Mouse (Mus musculus) kidney, adult 11 months (tissue): ENCODE data around the gene Qprt.
A peak's percentile ranks its signal among the peaks of the same experiment; 100 is the strongest.

Source experiments
- DNase-seq: peaks from one replicate; pipeline ENCODE4 v3.0.0; 2022

Gene Qprt

DNA sequence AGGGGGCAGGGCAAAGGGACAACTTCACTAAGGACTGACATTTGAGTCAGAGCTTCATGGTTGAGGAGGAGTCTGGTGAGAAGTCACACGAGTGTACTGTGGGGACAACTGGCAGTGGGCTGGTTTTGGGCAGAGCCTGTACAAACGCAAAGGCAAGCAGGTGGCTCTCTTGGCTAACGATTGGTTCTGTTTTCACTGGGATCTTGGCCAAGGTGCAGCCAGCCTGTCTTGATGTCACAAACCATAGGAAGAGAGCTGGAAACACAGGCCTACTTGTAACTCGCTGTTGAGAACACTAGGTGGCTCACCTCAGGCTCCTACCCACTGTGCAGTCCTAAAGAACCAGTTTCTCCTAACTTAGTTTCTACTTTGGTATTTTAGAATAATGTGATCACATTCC is 7.6 kb upstream of the Qprt start:
- DNase-seq = peak; percentile 52

DNA sequence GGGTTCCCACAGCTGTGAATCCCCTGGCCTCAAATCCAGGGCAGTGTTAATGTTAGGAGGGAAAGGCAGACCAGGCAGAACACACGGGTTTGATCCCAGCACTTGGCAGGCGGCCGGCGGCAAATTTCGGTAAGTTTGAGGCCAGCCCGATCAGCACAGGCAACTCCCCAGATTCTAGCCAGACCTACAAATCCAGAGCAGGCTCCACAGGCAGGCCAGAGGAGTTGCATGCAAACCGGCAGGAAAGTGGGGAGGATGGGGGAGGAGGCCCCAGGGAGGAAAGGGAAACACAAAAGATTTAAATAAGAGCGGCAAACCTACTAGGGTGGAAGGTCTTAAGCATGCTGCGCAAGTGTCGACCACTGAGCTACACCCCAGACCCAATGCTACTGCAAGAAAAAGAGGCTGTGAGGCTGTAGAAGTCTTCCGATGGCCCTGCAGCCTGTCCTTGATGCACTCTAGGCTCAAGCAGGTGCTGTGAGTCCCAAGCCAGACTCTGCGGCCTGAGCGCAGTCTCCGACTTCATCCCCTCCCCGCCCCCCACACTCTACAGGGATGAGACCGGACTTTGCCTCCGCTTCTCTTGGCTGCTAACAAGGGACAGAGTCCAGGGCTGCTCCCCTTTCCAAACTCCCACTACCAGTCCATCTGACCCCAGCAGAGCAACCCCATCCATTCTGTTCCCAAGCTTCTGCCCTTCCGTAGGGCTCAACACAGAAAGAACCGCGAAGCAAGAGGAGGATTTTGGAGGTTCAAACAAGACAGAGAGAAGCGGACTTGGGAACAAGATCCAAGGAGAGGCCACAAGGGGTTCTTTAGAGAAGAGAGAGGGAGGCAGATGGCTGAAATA is 740 bp downstream of the Qprt start:
- peak; percentile 80 for DNase-seq

GRCm38 (mm10) chr7:127118671-127119445 is 3.2 kb downstream of the Qprt start:
- DNase-seq = peak; percentile 40

- peak; percentile 26 for DNase-seq
Measured at GRCm38 (mm10) chr7:127117948-127118347, 4.1 kb downstream of the Qprt start.

DNA sequence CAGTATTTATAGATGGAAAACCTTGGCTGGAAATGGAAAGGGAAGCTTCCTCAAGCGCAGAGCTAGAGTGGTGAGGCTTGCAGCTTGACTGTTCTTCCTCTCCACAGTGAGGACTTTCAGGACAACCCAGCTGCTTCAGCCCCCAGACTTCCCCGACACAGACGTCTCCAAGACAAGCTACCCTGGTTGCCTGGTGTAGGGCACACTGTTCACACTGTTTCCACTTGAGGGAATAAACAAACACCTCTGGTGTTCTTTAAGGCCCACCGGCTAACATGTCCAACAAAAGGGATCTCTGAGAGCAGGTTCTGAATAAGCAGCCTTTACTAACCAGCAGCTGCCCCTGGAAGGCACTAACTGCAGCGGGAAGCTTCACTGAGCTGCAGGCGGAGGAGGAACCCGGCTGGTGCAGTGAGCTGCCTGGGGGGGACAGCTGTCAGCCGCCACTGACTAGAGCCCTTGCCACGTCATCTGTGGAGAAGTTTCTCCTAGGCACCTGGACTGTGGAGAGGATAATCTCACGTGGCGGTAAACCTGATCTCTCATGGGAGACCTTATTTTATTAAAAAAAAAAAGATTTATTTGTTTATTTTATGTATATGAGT is 5.6 kb downstream of the Qprt start:
- DNase-seq = no peak

GRCm38 (mm10) chr7:127114920-127115319 is 7.1 kb downstream of the Qprt start:
- DNase-seq = no peak

GRCm38 (mm10) chr7:127113614-127114259 is 8.3 kb downstream of the Qprt start:
- DNase-seq = peak; percentile 72

DNA sequence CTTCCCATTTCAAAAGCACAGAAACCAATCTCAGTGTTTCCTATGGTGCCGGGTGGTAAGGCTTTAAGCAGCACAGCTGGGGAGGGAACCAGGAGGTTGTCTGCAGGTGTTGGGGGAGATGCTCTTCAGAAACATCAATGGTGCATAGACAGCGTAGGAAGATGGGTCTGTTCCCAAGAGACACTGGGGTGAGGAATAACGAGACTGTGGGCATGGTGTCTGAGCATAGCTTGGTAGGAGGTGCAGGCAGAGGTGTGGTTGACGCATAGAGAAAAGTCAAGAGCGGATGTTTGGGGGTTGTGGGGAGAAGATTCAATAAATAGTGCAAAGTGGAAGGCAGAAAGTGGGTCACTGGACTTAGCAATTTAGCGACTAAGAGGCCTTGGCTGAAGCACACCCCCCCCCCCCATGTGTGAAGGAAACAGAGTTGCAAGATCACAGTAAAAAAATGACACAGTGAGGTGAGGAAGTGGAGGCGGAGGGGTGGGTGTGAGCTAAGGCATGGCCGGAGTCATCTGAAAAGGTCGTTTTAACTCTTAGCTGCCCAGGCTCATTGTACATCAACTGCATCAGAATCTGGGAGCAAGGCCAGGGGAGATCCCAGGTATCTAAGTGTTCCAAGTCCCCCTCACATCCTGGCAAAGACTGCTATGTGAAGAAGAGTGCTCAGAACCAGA is 9.0 kb downstream of the Qprt start:
- no peak for DNase-seq

DNA sequence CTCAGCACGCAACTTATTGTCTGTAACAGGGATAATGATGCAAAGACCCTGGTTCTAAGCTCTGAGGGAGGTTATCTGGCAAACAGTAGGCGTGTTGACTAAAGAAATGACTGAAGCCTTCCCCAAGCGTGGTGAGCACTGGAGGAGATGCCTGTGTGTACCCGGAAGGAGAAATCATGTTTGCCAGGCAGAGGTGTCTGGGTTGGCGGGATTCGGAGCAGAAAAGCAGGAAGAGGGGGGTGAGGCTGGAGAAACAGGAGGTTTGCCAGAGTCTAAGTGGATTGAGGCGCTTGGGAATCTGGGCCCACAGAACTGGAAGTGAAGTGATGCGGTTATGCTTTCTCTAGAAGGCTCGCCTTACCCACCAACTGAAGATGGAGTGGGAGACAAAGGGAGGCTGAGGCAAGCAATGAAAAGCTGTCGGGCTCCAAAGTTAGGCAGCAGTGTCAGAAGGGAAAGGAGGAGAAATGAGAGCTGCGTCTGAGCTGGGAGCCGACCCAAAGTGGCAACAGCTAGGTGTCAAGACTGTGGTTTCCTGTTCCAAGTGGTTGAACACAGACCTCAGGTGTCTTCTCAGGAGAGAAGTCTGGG is 9.7 kb downstream of the Qprt start:
- no peak for DNase-seq

GRCm38 (mm10) chr7:127111461-127111860 is 10.6 kb downstream of the Qprt start:
- DNase-seq = peak; percentile 35

GRCm38 (mm10) chr7:127110239-127111007 is 11.6 kb downstream of the Qprt start:
- peak; percentile 62 for DNase-seq

GRCm38 (mm10) chr7:127105551-127105950 is 16.5 kb downstream of the Qprt start:
- DNase-seq = no peak

- peak; percentile 73 for DNase-seq
Measured at GRCm38 (mm10) chr7:127104560-127105332, 17.3 kb downstream of the Qprt start.

DNA sequence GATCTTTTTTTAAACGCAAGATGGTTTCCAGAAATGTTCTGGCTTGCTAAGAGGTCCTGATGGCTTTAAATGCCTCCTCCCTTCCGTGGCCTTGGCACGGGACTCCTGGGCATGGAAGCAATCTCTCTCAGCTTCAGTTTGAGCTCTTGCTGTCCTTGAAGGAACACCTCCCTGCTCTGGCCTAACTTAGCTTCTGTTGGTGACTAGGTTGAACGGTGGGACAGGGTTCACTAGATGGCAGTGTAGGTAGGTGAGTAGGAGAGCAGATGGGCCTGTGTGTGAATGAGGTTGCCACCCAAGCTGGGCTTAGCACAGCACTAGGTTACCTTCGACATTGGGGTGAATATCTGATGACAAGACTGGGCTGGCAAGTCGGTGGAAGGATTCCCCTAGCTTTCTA is 18.1 kb downstream of the Qprt start:
- no peak for DNase-seq

DNA sequence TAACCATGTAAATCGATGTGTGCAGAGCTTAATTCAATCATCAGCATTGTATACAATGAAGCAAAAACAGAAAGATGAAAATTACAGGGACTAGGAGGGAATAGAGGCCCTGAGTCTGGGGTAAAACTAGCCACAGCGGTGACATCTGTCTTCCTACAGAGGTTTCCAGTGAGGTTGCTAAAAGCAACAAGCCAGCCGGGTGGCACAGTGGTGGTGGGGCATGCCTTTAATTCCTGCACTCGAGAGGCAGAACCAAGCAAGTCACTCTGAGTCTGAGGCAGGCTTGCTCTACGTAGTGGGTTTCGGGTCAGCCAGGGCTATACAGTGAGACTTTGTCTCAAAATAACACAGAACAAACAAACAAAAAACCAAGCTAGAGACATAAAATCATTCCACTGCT is 19.9 kb downstream of the Qprt start:
- DNase-seq = no peak

- DNase-seq = no peak
Measured at GRCm38 (mm10) chr7:127101451-127102016, 20.5 kb downstream of the Qprt start.

DNA sequence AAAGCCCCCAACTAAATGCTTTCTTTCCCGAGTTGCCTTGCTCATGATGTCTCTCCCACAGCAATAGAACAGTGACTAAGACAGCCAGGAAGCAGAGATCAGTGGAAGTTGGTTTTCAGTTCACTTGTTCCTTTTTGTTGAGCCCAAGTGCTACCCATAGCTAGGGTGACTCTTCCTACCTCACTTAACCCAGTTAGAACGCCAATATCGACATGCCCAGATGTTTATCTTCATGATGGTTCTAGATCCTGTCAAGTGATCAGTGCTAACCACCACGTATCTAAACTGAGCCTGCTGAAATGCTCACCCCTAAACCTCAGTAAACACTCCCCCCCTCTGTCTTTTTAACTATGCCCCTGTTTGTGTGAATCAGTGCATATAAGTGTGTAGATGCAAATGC is 22.5 kb downstream of the Qprt start:
- no peak for DNase-seq

GRCm38 (mm10) chr7:127098950-127099349 is 23.1 kb downstream of the Qprt start:
- DNase-seq = no peak

DNA sequence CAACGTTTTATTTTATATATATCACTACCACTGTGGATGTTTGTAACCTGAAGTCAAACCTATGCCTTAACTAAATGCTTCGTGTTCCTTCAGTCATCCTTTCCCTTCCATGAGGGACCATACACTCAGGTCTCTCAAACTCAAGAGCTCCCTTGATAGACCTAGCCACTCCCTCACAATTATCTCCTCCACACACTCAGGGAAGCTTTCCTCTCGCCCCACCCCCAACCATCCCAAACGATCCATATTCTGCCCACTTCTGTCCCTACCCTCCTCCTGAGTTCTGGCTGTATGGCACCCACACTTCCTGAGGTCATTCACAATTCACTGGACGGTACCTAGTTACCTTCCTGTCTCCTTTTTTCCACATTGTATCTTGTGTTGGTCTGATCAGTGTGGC is 23.5 kb downstream of the Qprt start:
- no peak for DNase-seq

- no peak for DNase-seq
Measured at GRCm38 (mm10) chr7:127096456-127096855, 25.6 kb downstream of the Qprt start.
